Mouse (Mus musculus) bone marrow macrophage, adult 2 months (primary cell): ENCODE measurements around the gene Vav1. TPM values are rescaled to one million over a fixed set of nuclear protein-coding genes. Genes with fewer than 3 reads are reported as not detected.

ENCODE experiments used
- H3K27ac ChIP-seq: 2 replicates; pipeline ENCODE4 v1.5.1; 2012; ENCODE audit warnings: low read depth, low read length; ENCODE audit not compliant: insufficient read depth
- H3K4me1 ChIP-seq: 2 replicates; pipeline ENCODE4 v1.6.1; 2012; ENCODE audit warnings: low read length; ENCODE audit not compliant: control insufficient read depth, insufficient read depth
- H3K4me3 ChIP-seq: 2 replicates; pipeline ENCODE4 v1.5.1; 2012; ENCODE audit warnings: mild to moderate bottlenecking, low read length, moderate library complexity; ENCODE audit not compliant: insufficient read depth
- CTCF ChIP-seq: IDR thresholded peaks from 2 replicates; pipeline ENCODE4 v1.5.1; 2012; ENCODE audit warnings: low read depth, mild to moderate bottlenecking, low read length, moderate library complexity
- POLR2A ChIP-seq: IDR thresholded peaks from 2 replicates; pipeline ENCODE4 v1.6.1; 2012; ENCODE audit warnings: mild to moderate bottlenecking, low read depth, low read length, borderline replicate concordance
- polyA plus RNA-seq: library from polyadenylated mRNA; stranded (reverse); fragments of >200 nt; gene quantifications from 2 replicates; pipeline ENCODE4 v1.2.4, GENCODE M21; 2012; ENCODE audit not compliant: missing spikeins, insufficient read depth, insufficient read length

Gene Vav1
- 128 and 138 TPM in 2 replicates for polyA plus RNA-seq

GRCm38 (mm10) chr17:57278943-57279590 is at the start of gene Vav1:
Gene Vav1, plus strand, starts transcription at chr17:57279100.
- H3K27ac ChIP-seq: peak within 1 kb of the TSS; percentile 84
- TF ChIP-seq CTCF (no peak), POLR2A (peak; percentile 69; the same call in 1 of the 2 replicates)
- H3K4me3 ChIP-seq: peak within 1 kb of the TSS; percentile 82

GRCm38 (mm10) chr17:57229851-57230727 is 48.8 kb upstream of the Vav1 start:
- H3K4me1 ChIP-seq: peaks cover 47% of the 10 kb centered on the region
- no peak overlapping the region for H3K27ac ChIP-seq
- TF ChIP-seq POLR2A: no peak
- no peak for TF ChIP-seq CTCF

More at GRCm38 (mm10) chr17:57278943-57279590, at the start of gene Vav1:
- peaks cover 43% of the 10 kb centered on the region for H3K4me1 ChIP-seq

GRCm38 (mm10) chr17:57230728-57231125 is 48.2 kb upstream of the Vav1 start:
- peaks cover 47% of the 10 kb centered on the region for H3K4me1 ChIP-seq
- H3K27ac ChIP-seq: no peak overlapping the region
- no peak overlapping the region for H3K4me3 ChIP-seq
- TF ChIP-seq POLR2A (no peak), CTCF (no peak)

More at GRCm38 (mm10) chr17:57229851-57230727, 48.8 kb upstream of the Vav1 start:
- no peak overlapping the region for H3K4me3 ChIP-seq

GRCm38 (mm10) chr17:57231321-57231771 is 47.6 kb upstream of the Vav1 start:
- TF ChIP-seq POLR2A (no peak), CTCF (no peak)
- peaks cover 47% of the 10 kb centered on the region for H3K4me1 ChIP-seq
- no peak overlapping the region for H3K27ac ChIP-seq
- H3K4me3 ChIP-seq: no peak overlapping the region

GRCm38 (mm10) chr17:57232200-57232599 is 46.7 kb upstream of the Vav1 start:
- TF ChIP-seq POLR2A (no peak), CTCF (no peak)
- Histone ChIP-seq H3K4me1 (peaks cover 41% of the 10 kb centered on the region), H3K27ac (no peak overlapping the region), H3K4me3 (no peak overlapping the region)

- no peak for TF ChIP-seq CTCF
- TF ChIP-seq POLR2A: no peak
- Histone ChIP-seq H3K27ac (no peak overlapping the region), H3K4me3 (no peak overlapping the region), H3K4me1 (peaks cover 39% of the 10 kb centered on the region)
Measured at GRCm38 (mm10) chr17:57233038-57233437, 45.9 kb upstream of the Vav1 start.

- Histone ChIP-seq H3K27ac (no peak overlapping the region), H3K4me3 (no peak overlapping the region), H3K4me1 (peaks cover 35% of the 10 kb centered on the region)
- TF ChIP-seq CTCF (no peak), POLR2A (no peak)
Measured at GRCm38 (mm10) chr17:57234254-57234928, 44.5 kb upstream of the Vav1 start.

GRCm38 (mm10) chr17:57235803-57236202 is 43.1 kb upstream of the Vav1 start:
- Histone ChIP-seq H3K27ac (no peak overlapping the region), H3K4me1 (peaks cover 23% of the 10 kb centered on the region), H3K4me3 (no peak overlapping the region)
- TF ChIP-seq CTCF: no peak

- Histone ChIP-seq H3K4me1 (peaks cover 10% of the 10 kb centered on the region), H3K27ac (no peak overlapping the region), H3K4me3 (no peak overlapping the region)
- TF ChIP-seq CTCF (no peak), POLR2A (no peak)
Measured at GRCm38 (mm10) chr17:57237181-57237580, 41.7 kb upstream of the Vav1 start.
